Mouse (Mus musculus): Measurements from ENCODE around the gene Olfr1186.

DNA sequence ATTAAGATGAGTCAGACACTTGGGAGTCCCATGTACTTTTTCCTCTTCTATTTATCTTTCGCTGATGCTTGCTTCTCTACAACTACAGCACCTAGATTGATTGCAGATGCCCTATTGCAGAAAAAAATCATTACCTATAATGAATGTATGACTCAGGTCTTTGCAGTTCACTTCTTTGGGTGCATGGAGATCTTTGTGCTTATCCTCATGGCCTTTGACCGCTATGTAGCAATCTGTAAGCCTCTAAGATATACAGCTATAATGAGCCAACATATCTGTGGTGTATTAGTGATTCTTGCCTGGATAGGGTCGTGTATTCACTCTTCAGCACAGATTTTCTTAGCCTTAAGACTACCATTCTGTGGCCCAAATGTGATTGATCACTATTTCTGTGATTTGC lies 7.4 kb downstream of the Olfr1186 start:
- TF ChIP-seq POLR2A (IDR thresholded peaks at IDR 0.05; ENCODE audit: insufficient read depth, low read depth, low read length) (no peak), CTCF (IDR thresholded peaks at IDR 0.05; ENCODE audit: insufficient read depth, low read depth, low read length) (no peak)

All from olfactory bulb, adult 2 months (tissue).